Mouse (Mus musculus): ENCODE measurements at regions not wholly inside any gene's neighbourhood (a gene's known extent, or its start where the extent isn't known, plus 50 kb on each side); places are given as distances from the start of the nearest gene placed in this dataset.

DNA sequence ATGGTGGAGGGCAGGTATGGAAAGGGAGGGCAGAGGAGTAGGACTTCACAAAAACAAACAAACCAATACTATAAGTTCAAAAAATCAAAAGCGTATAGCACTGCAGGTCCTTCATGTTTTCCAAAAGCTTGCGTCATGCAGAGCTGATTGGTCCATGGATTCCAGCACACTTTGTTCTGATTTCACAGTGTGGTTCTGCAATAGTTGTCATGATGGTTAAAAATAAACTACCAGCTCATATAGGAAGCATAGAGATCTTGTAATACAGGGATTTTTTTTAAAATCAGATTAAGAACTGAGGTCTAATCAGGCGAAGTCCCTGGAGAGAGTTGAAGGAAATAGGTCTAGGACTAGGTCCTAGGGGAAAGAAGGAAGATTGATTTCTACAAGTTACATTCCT, 86.0 kb downstream of the Sucnr1 start:
- TF ChIP-seq RAD21 (IDR thresholded peaks at IDR 0.05; ENCODE audit: low read depth, low read length) (no peak), EP300 (IDR thresholded peaks at IDR 0.05; ENCODE audit: low read depth in 1 of 2, low read length in 2 of 2) (no peak), GABPA (IDR thresholded peaks at IDR 0.05; ENCODE audit: low read depth, low read length) (no peak), GATA1 (IDR thresholded peaks at IDR 0.05; ENCODE audit: low read depth, low read length) (no peak), ZMIZ1 (IDR thresholded peaks at IDR 0.05; ENCODE audit: low read depth, low read length) (no peak), CTCF (IDR thresholded peaks at IDR 0.05 in 2 of 3, conservative IDR thresholded peaks at IDR 0.05 in 1 of 3; ENCODE audit: control insufficient read depth in 1 of 3, insufficient read depth in 1 of 3, low read depth in 2 of 3, low read length in 3 of 3, poor library complexity in 1 of 3, severe bottlenecking in 1 of 3) (no peak), POLR2A (IDR thresholded peaks at IDR 0.05; ENCODE audit: control insufficient read depth in 1 of 2, insufficient read depth in 1 of 2, low read depth in 1 of 2, low read length in 2 of 2, poor library complexity in 1 of 2) (no peak), TCF12 (IDR thresholded peaks at IDR 0.05; ENCODE audit: low read depth, low read length) (no peak), JUND (IDR thresholded peaks at IDR 0.05; ENCODE audit: low read depth, low read length) (no peak), ZNF384 (IDR thresholded peaks at IDR 0.05; ENCODE audit: low read depth, low read length) (no peak), CHD2 (IDR thresholded peaks at IDR 0.05; ENCODE audit: low read length) (no peak), USF1 (IDR thresholded peaks at IDR 0.05; ENCODE audit: low read depth, low read length) (no peak), E2F4 (IDR thresholded peaks at IDR 0.05; ENCODE audit: borderline replicate concordance, low read depth, low read length) (no peak), MEF2A (IDR thresholded peaks at IDR 0.05; ENCODE audit: extremely low read depth, insufficient replicate concordance, low read depth, low read length, poor library complexity, severe bottlenecking) (no peak)
